Mouse (Mus musculus) heart, postnatal 0 days (tissue): ENCODE results near the gene Umodl1. TPM values are rescaled to one million over a fixed set of nuclear protein-coding genes. Genes with fewer than 3 reads are reported as not detected.

Experiments used
- ATAC-seq: fragments of 200-750 bp; cut with Nextera tagmentation; 2 replicates; pipeline ENCODE4 v1.8.0; 2017; ENCODE audit warnings: low read depth, moderate number of reproducible peaks, moderate library complexity; ENCODE audit not compliant: insufficient read depth
- DNase-seq: peaks from one replicate; pipeline ENCODE4 v3.0.0-alpha.2; 2016; ENCODE audit warnings: low spot score
- H3K27ac ChIP-seq: fragments of 300-500 bp; sonication (generic); 2 replicates; pipeline ENCODE4 v1.5.1; 2014; ENCODE audit warnings: low read depth, mild to moderate bottlenecking
- H3K27me3 ChIP-seq: fragments of 300-500 bp; sonication (generic); 2 replicates; pipeline ENCODE4 v1.6.1; 2014; ENCODE audit warnings: low read length, mixed read lengths; ENCODE audit not compliant: control insufficient read depth, insufficient read depth
- H3K36me3 ChIP-seq: fragments of 300-500 bp; sonication (generic); replicated peaks from 2 replicates; pipeline ENCODE4 v1.6.1; 2014; ENCODE audit warnings: low read length, mixed read lengths; ENCODE audit not compliant: control insufficient read depth, insufficient read depth
- H3K4me1 ChIP-seq: fragments of 300-500 bp; sonication (generic); 2 replicates; pipeline ENCODE4 v1.6.1; 2014; ENCODE audit warnings: antibody characterized with exemption; ENCODE audit not compliant: control insufficient read depth, insufficient read depth
- H3K4me2 ChIP-seq: fragments of 300-500 bp; sonication (generic); 2 replicates; pipeline ENCODE4 v1.6.1; 2014; ENCODE audit warnings: low read depth, mild to moderate bottlenecking, low read length, moderate library complexity
- H3K4me3 ChIP-seq: fragments of 300-500 bp; sonication (generic); 2 replicates; pipeline ENCODE4 v1.5.1; 2014; ENCODE audit warnings: low read depth, low read length
- H3K9ac ChIP-seq: fragments of 300-500 bp; sonication (generic); replicated peaks from 2 replicates; pipeline ENCODE4 v1.6.1; 2014; ENCODE audit warnings: low read depth, low read length, mixed read lengths
- H3K9me3 ChIP-seq: fragments of 300-500 bp; sonication (generic); replicated peaks from 2 replicates; pipeline ENCODE4 v1.6.1; 2016; ENCODE audit warnings: low read length; ENCODE audit not compliant: control insufficient read depth
- CTCF ChIP-seq: IDR thresholded peaks from 2 replicates; pipeline ENCODE4 v1.5.1; 2016; ENCODE audit warnings: antibody characterized with exemption, control low read depth, low read depth
- EP300 ChIP-seq: IDR thresholded peaks from 2 replicates; pipeline ENCODE4 v1.6.1; 2016; ENCODE audit warnings: antibody characterized with exemption, low read depth
- WGBS: fragments of 180-500 bp; shearing (Covaris S2); extraction: QIAGEN DNeasy Blood & Tissue Kit; methylation state at CpG from one replicate; pipeline ENCODE4 v1.1.7; 2014; 5-methylcytosine and 5-hydroxymethylcytosine counted together
- microRNA-seq: library from miRNA; unstranded; fragments of <30 nt; microRNA quantifications from one replicate; pipeline ENCODE4, GENCODE M21; 2016
- polyA plus RNA-seq: library from polyadenylated mRNA; unstranded; fragments of >200 nt; fragmentation: Nextera tagmentation; extraction: Ambion mirVana; gene quantifications from 2 replicates; pipeline ENCODE4 v1.2.1, GENCODE M21; 2015
- total RNA-seq: library from RNA; depleted of rRNA; stranded (reverse); fragments of >200 nt; gene quantifications from 2 replicates; pipeline ENCODE4 v1.2.3, GENCODE M21; 2014; ENCODE audit warnings: low replicate concordance; rRNA removed

Umodl1 gene
- total and polyA plus RNA-seq, 2 experiments from 2014 or later = not detected

GRCm38 (mm10) chr17:31057151-31057890 is 102.9 kb downstream of the Umodl1 start, which contains the start of gene Abcg1:
TSS of gene Abcg1 (plus strand) at chr17:31057675.
- DNase-seq = peak; percentile 22

GRCm38 (mm10) chr17:31057891-31058744 is 103.7 kb downstream of the Umodl1 start:
- Histone ChIP-seq H3K4me2 (peak overlapping the region; percentile 84), H3K4me3 (peak overlapping the region; percentile 54), H3K27me3 (no peaks in the 10 kb centered on the region), H3K36me3 (no peaks in the 10 kb centered on the region), H3K27ac (peak overlapping the region; percentile 77), H3K4me1 (peaks cover 22% of the 10 kb centered on the region), H3K9me3 (peaks cover 6% of the 10 kb centered on the region), H3K9ac (peak overlapping the region; percentile 51; the same call in 1 of the 2 replicates)
- DNase-seq (no peak), ATAC-seq (peak; percentile 15)
- TF ChIP-seq CTCF = peak; percentile 15; the same call in 1 of the 2 replicates
- TF ChIP-seq EP300 = no peak
- WGBS = 2% methylated on average over 31 of the region's 31 CpGs

More at GRCm38 (mm10) chr17:31057151-31057890, 102.9 kb downstream of the Umodl1 start, which contains the start of gene Abcg1:
- TF ChIP-seq EP300 (no peak), CTCF (peak; percentile 12; the same call in 1 of the 2 replicates)
- H3K9ac ChIP-seq = peak within 1 kb of the TSS; percentile 51; the same call in 1 of the 2 replicates
- peak within 1 kb of the TSS; percentile 84 for H3K4me2 ChIP-seq
- peaks cover 7% of the 10 kb centered on the region for H3K9me3 ChIP-seq
- H3K4me1 ChIP-seq = peaks cover 22% of the 10 kb centered on the region
- 7% methylated on average over 38 of the region's 49 CpGs for WGBS
- peak within 1 kb of the TSS; percentile 54 for H3K4me3 ChIP-seq
- H3K27ac ChIP-seq = peak within 1 kb of the TSS; percentile 77
- H3K27me3 ChIP-seq = no peaks in the 10 kb centered on the region
- H3K36me3 ChIP-seq = no peaks in the 10 kb centered on the region
- ATAC-seq = peak; percentile 66

DNA sequence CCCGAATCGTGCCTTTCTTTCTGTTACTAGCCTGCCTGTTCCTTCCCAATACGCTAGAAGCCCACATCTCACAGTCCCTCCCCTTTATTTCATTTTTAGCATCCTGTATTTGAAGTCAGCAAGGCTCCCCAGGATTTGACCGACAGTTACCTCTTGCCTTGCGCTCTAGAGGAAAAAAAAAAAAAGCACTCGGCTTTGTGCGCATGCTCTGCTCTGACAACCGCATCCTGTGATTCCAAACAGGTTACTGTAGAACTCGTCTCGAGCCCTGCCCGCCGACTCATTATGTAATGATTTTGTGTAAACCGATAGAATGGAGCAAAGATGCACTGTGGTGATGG is 104.3 kb downstream of the Umodl1 start:
- WGBS = 4% methylated on average over 13 of the region's 13 CpGs
- H3K36me3 ChIP-seq = no peaks in the 10 kb centered on the region
- H3K9ac ChIP-seq = 0 out of 2 replicates have a peak overlapping the region, but pooled peaks have one; percentile 51
- TF ChIP-seq CTCF = no peak
- no peak for TF ChIP-seq EP300
- no peaks in the 10 kb centered on the region for H3K9me3 ChIP-seq
- peak overlapping the region; percentile 84 for H3K4me2 ChIP-seq
- H3K4me1 ChIP-seq = peaks cover 22% of the 10 kb centered on the region
- DNase-seq (peak; percentile 78), ATAC-seq (no peak)
- H3K27ac ChIP-seq = peak overlapping the region; percentile 77
- H3K27me3 ChIP-seq = no peaks in the 10 kb centered on the region
- peak overlapping the region; percentile 54 for H3K4me3 ChIP-seq

DNA sequence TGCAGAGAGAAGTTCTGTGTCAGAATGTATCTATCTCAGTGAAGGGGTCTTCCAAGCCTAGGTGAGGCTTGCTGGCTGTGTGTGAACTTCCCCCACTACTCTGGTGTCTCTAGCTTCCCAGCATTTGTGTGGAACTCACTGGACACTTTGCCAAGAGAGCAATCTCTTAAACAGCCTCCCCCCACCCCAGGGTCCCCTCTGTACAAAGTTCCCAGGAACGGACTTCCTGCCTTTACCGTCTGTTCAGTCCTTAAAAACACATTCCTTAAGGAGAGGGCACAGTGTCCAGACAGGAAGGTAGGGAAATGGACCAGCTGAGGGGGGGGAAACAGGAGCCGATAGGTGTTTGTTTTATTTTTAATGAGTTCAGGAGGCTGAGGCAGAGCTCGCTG is 105.8 kb downstream of the Umodl1 start:
- 60% methylated on average over 4 of the region's 4 CpGs for WGBS
- Histone ChIP-seq H3K36me3 (no peaks in the 10 kb centered on the region), H3K9ac (no peak overlapping the region), H3K4me2 (peak overlapping the region; percentile 44), H3K4me1 (peaks cover 22% of the 10 kb centered on the region), H3K27ac (peak overlapping the region; percentile 75), H3K9me3 (no peaks in the 10 kb centered on the region), H3K4me3 (no peak overlapping the region), H3K27me3 (no peaks in the 10 kb centered on the region)
- DNase-seq = peak; percentile 10
- ATAC-seq = no peak
- TF ChIP-seq CTCF (no peak), EP300 (no peak)

Small RNAs within 50 kb of the gene (microRNA-seq; reads per million reads assigned to microRNA genes)
- gene Gm24026 = not detected

Other genes starting within 250 kb of the Umodl1 start
- 1.3 and 4.7 TPM in 2 replicates for gene Glp1r, start 52.8 kb upstream of the Umodl1 start, total RNA-seq
- 0.43 and 0.44 TPM in 2 replicates for gene Glp1r, start 52.8 kb upstream of the Umodl1 start, polyA plus RNA-seq
- gene Abcg1, start 103.0 kb downstream of the Umodl1 start, total RNA-seq = 11.3 and 13.5 TPM in 2 replicates
- 9.6 and 10.1 TPM in 2 replicates for gene Abcg1, start 103.0 kb downstream of the Umodl1 start, polyA plus RNA-seq
- gene Tff3, start 175.0 kb downstream of the Umodl1 start, total RNA-seq = not detected in 2 replicates
- gene Tff3, start 175.0 kb downstream of the Umodl1 start, polyA plus RNA-seq = not detected in 2 replicates
- not detected in 2 replicates for gene Tff2, start 189.6 kb downstream of the Umodl1 start, total RNA-seq
- gene Tff2, start 189.6 kb downstream of the Umodl1 start, polyA plus RNA-seq = 2.9 TPM in 1 of 2 replicates, not detected in the other
- not detected in 2 replicates for gene Tff1, start 210.6 kb downstream of the Umodl1 start, total RNA-seq
- gene Tff1, start 210.6 kb downstream of the Umodl1 start, polyA plus RNA-seq = not detected in 2 replicates
- 0.15 TPM in 1 of 2 replicates, not detected in the other for gene Tmprss3, start 244.3 kb downstream of the Umodl1 start, total RNA-seq
- not detected in 2 replicates for gene Tmprss3, start 244.3 kb downstream of the Umodl1 start, polyA plus RNA-seq